Mouse (Mus musculus): ENCODE data around the gene Alkbh1.

DNA sequence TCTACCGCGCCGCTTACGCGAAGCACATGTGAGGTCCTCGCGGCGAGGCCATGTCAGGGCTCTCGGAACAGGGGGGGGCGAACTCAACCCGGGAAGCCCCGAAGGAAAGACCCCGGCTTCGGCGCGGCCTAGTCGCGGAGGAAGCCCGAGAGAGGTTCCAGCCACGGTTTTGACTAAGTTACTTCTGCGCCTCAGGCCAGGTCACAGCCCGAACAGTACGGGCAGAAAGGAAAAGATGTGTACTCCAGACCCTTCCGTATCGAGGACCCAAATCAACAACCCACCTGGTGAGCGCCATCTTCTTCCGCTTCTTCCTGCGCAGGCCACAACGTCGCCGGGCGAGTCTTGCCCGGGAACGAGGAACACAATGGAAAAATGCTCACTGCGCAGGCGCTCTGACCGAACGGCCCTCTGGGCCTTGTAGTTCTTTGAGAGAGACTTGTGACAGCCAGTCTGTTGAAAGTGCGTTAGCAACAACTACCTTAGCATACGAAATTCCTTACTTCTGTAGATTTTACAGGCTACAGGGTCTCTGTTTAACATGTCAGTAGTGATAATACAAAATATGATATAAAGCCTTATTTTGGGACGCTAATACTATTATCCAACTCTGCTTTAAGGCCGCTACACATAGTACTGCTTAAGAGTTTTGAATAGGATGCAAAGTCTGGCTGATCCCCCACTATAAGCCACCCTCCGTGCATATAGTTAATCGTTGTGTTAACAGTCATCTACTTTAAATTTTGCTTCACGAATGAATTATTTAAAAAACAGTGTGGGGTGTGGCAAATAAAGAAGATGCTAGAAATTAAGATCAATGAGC is 28.4 kb upstream of the Alkbh1 start, which contains the start of gene Snw1:
- TF ChIP-seq CTCF (IDR thresholded peaks at IDR 0.05), result no peak
- no peak for TF ChIP-seq EP300 (IDR thresholded peaks at IDR 0.05)
